ENCODE assay signal across 22 mouse cellular contexts in genomic region chr3:153204046-153204445, GRCm38 (mm10).
A peak's percentile ranks its signal among the peaks of the same experiment; 100 is the strongest.
DNase-seq lines count a peak whose midpoint lies in the region; ATAC-seq lines count a peak whose summit lies in the region.
"Had no signal": no experiment of that assay in that cellular context is flagged by ENCODE, and none has a peak within 500 bp of the region (broad histone marks: within the 10 kb centered on the region; RNA-seq: fewer than 3 reads in every experiment).

No protein-coding gene starts in this region.

- peaks cover 4% of the 10 kb centered on the region for H3K4me1 ChIP-seq in forebrain, embryonic 15.5 days
- H3K4me1 ChIP-seq: embryonic facial prominence, embryonic 10.5 days; liver, embryonic 13.5 days had no signal

- no peaks in the 10 kb centered on the region for H3K27me3 ChIP-seq in forebrain, embryonic 15.5 days
- H3K27me3 ChIP-seq: hindbrain, embryonic 13.5 days; liver, embryonic 13.5 days; midbrain, embryonic 13.5 days had no signal

- H3K4me2 ChIP-seq in forebrain, embryonic 15.5 days (replicated peaks), result no peak overlapping the region
- H3K4me2 ChIP-seq: hindbrain, embryonic 13.5 days; liver, embryonic 13.5 days; midbrain, embryonic 13.5 days had no signal

- H3K36me3 ChIP-seq in forebrain, embryonic 15.5 days, result no peaks in the 10 kb centered on the region
- H3K36me3 ChIP-seq: embryonic facial prominence, embryonic 10.5 days; hindbrain, embryonic 13.5 days; liver, embryonic 13.5 days; midbrain, embryonic 13.5 days had no signal

- no peaks in the 10 kb centered on the region for H3K9me3 ChIP-seq in forebrain, embryonic 15.5 days
- H3K9me3 ChIP-seq: embryonic facial prominence, embryonic 10.5 days; hindbrain, embryonic 13.5 days; liver, embryonic 13.5 days; midbrain, embryonic 13.5 days had no signal

- 85% methylated on average over 5 of the region's 5 CpGs for WGBS in forebrain, embryonic 15.5 days

- no peak overlapping the region for H3K9ac ChIP-seq in forebrain, embryonic 15.5 days (replicated peaks)
- H3K9ac ChIP-seq: hindbrain, embryonic 13.5 days; liver, embryonic 13.5 days; midbrain, embryonic 13.5 days had no signal

- H3K27ac ChIP-seq in forebrain, embryonic 15.5 days (replicated peaks), result no peak overlapping the region
- H3K27ac ChIP-seq: embryonic facial prominence, embryonic 10.5 days; heart, adult 2 months; hindbrain, embryonic 13.5 days; liver, embryonic 13.5 days; midbrain, embryonic 13.5 days had no signal

- no peak for ATAC-seq in forebrain, embryonic 15.5 days (replicated peaks)
- ATAC-seq: CD4-positive, CD25-positive, alpha-beta regulatory T cell, adult 4 months; midbrain, embryonic 13.5 days had no signal

- DNase-seq in frontal cortex, postnatal 36 days (ENCODE audit: low spot score in 2 of 2), result peak; percentile 40 to 52
- no peak for DNase-seq in frontal cortex, postnatal 25 days (ENCODE audit: low spot score in 2 of 2)
- DNase-seq in layer of hippocampus, postnatal 36 days, result peak; percentile 31 to 41
- no peak for DNase-seq in layer of hippocampus, adult 9-10 months (ENCODE audit: low spot score)
- DNase-seq in right cerebral cortex, adult 18-20 months, result peak; percentile 40
- peak; percentile 16 for DNase-seq in telencephalon, adult 2 months (ENCODE audit: low read depth, low spot score)
- DNase-seq: adrenal gland, postnatal 25 days; cerebellum, adult 11 months; cerebellum, adult 9-11 months; gastrocnemius, postnatal 14 days; heart, adult 2 months; kidney, adult 18-20 months; kidney, postnatal 4 days; liver, embryonic 13.5 days; lung, adult 2 months; thymus, adult 2 months; thymus, postnatal 4 days had no signal

- H3K4me3 ChIP-seq in forebrain, embryonic 15.5 days, result no peak overlapping the region
- H3K4me3 ChIP-seq: embryonic facial prominence, embryonic 10.5 days; heart, adult 2 months; hindbrain, embryonic 13.5 days; liver, embryonic 13.5 days; midbrain, embryonic 13.5 days had no signal

Comparison
In these comparisons a context has a peak if more than half of its experiments do, and no peak if none do; other contexts are left out.
1. DNase-seq: peak in frontal cortex, postnatal 36 days (2 of 2), layer of hippocampus, postnatal 36 days (2 of 2), right cerebral cortex, adult 18-20 months (single experiment) and telencephalon, adult 2 months (single experiment); none in frontal cortex, postnatal 25 days (0 of 2) and layer of hippocampus, adult 9-10 months (single experiment).